Mouse (Mus musculus): ENCODE results near the gene Med22.

The Med22 gene

DNA sequence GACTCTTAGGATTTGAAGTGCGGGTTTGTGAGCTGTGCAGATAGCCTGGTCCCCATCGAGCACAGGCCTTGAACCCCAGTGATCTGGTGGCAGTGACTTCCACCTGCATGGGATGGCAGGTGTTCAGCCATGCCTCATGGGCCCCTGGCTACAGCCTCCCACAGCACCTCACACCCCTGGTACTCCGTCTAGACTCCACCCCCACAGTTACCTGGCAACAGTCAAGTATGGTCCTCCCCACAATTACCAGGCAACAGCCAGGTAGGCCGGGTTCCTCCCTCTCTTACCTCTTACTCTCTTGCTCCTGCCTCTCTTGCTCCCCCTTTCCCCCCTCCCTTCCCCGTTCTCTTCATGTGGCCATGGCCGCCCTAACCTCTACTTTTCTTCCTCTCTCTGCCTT lies 39.8 kb downstream of the Med22 start:
- DNase-seq (ENCODE audit: low spot score) = no peak

DNA sequence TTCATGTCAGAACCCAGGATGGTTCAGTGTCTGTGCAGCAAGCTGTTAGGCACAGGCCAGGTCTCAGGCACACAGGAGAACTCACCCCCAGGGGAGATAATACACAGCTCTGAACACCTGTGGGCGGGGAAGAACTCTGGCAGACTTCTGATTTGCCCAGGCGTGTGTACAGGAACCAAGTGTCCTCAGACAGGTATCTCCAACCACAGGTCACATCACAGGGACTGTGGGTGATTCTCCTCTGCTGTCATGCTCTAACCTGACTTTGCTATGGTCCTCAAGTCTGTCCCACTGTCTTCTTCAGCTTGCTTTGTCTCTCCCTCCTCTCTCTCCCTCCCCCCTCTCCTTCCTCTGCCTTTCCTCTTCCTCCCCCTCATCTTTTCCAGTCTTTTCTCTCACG lies 45.6 kb downstream of the Med22 start, which contains the start of gene Abo:
Abo (minus strand) TSS at position 101 of the 400 bp plus-strand sequence.
- no peak for DNase-seq (ENCODE audit: low spot score)

DNA sequence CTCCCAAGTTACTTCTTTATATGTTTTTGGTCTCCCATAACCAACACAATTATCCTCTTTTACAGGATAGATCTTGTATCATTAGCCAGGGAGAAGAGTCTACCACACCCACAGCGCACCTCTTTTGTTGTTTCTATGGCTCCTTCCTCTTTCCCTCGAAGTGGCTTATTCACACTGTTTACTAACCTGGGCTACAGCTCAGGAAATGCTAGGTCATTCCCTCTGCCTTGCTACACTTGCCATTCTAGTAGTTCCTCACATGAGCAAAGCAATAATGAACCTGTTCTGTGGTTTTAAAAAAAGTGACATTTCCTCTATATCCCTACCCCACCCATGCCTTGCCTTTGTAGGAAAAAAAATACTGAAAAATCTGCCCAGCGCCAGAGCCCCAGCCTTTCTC lies 47.6 kb downstream of the Med22 start:
- DNase-seq (ENCODE audit: low spot score) = no peak

Measured in MN1 (cell line).